9 mouse cellular contexts compared by ENCODE assay signal in genomic region chr17:84274163-84274562, GRCm38 (mm10).
A peak's percentile ranks its signal among the peaks of the same experiment; 100 is the strongest.
DNase-seq lines count a peak whose midpoint lies in the region; ATAC-seq and TF ChIP-seq lines count a peak whose summit lies in the region.
"Had no signal": no experiment of that assay in that cellular context is flagged by ENCODE, and none has a peak within 500 bp of the region (broad histone marks: within the 10 kb centered on the region; RNA-seq: fewer than 3 reads in every experiment).

No protein-coding gene starts in this region.

- intact Hi-C loops in heart, postnatal 10 days (cut with DNase I): loop anchor here (5.0 kb wide), 1 partner anchor 108 kb away; no protein-coding TSS in a partner anchor

- no peaks in the 10 kb centered on the region for H3K9me3 ChIP-seq in kidney, postnatal 0 days (replicated peaks; ENCODE audit: low read length)

- peak; percentile 14; the same call in 1 of the 2 replicates for TF ChIP-seq CTCF in kidney, postnatal 0 days (IDR thresholded peaks at IDR 0.05; ENCODE audit: low read depth)

- no peak overlapping the region for H3K4me3 ChIP-seq in kidney, postnatal 0 days (replicated peaks; ENCODE audit: low read depth, low read length)
- H3K4me3 ChIP-seq: myocyte had no signal

- H3K4me2 ChIP-seq in kidney, postnatal 0 days (ENCODE audit: low read length): no peak overlapping the region

- WGBS in kidney, postnatal 0 days: 33% methylated on average over 6 of the region's 6 CpGs

- ATAC-seq in kidney, postnatal 0 days (replicated peaks; ENCODE audit: low FRiP score, low read depth): no peak
- ATAC-seq in erythroblast, adult 5-6 weeks (replicated peaks; ENCODE audit: low FRiP score, poor library complexity, severe bottlenecking): no peak

- H3K36me3 ChIP-seq in kidney, postnatal 0 days (ENCODE audit: insufficient read depth, low read length): no peaks in the 10 kb centered on the region

- H3K4me1 ChIP-seq in kidney, postnatal 0 days (replicated peaks; ENCODE audit: insufficient read depth, low read length): peaks cover 17% of the 10 kb centered on the region

- DNase-seq in kidney, postnatal 0 days (ENCODE audit: low spot score): peak; percentile 73
- DNase-seq in kidney, postnatal 25 days: no peak
- DNase-seq in embryo, embryonic 11.5 days (ENCODE audit: low read depth, low spot score): peak; percentile 34
- DNase-seq in heart, postnatal 10 days: peak; percentile 44 to 51
- peak; percentile 58 for DNase-seq in naive thymus-derived CD4-positive, alpha-beta T cell, adult 2 months (ENCODE audit: low read depth)
- no peak for DNase-seq in retina, embryonic 14.5 days (ENCODE audit: low spot score)
- no peak for DNase-seq in layer of hippocampus, postnatal 25 days (ENCODE audit: extremely low spot score in 1 of 2, low spot score in 1 of 2)

- peak overlapping the region; percentile 71 for H3K27ac ChIP-seq in kidney, postnatal 0 days

- 0 out of 2 replicates have a peak overlapping the region, but pooled peaks have one; percentile 20 for H3K9ac ChIP-seq in kidney, postnatal 0 days (ENCODE audit: low read depth, low read length)

- H3K27me3 ChIP-seq in kidney, postnatal 0 days (ENCODE audit: insufficient read depth, low read length): no peaks in the 10 kb centered on the region

Comparison
In these comparisons a context has a peak if more than half of its experiments do, and no peak if none do; other contexts are left out.
1. DNase-seq: peak in kidney, postnatal 0 days (single experiment), embryo, embryonic 11.5 days (single experiment), heart, postnatal 10 days (2 of 2) and naive thymus-derived CD4-positive, alpha-beta T cell, adult 2 months (single experiment); none in kidney, postnatal 25 days (0 of 2), retina, embryonic 14.5 days (single experiment) and layer of hippocampus, postnatal 25 days (0 of 2).